Mouse (Mus musculus) kidney, adult 9 months (tissue): ENCODE measurements around the gene Cenps.
"Not testable (repeated sequence)": the region's sequence is repeated elsewhere in the genome, so short reads cannot be mapped to it uniquely, and the experiment has no call there.

Source experiments
- DNase-seq: peaks from one replicate; pipeline ENCODE4 v3.0.0; 2022

Cenps gene

DNA sequence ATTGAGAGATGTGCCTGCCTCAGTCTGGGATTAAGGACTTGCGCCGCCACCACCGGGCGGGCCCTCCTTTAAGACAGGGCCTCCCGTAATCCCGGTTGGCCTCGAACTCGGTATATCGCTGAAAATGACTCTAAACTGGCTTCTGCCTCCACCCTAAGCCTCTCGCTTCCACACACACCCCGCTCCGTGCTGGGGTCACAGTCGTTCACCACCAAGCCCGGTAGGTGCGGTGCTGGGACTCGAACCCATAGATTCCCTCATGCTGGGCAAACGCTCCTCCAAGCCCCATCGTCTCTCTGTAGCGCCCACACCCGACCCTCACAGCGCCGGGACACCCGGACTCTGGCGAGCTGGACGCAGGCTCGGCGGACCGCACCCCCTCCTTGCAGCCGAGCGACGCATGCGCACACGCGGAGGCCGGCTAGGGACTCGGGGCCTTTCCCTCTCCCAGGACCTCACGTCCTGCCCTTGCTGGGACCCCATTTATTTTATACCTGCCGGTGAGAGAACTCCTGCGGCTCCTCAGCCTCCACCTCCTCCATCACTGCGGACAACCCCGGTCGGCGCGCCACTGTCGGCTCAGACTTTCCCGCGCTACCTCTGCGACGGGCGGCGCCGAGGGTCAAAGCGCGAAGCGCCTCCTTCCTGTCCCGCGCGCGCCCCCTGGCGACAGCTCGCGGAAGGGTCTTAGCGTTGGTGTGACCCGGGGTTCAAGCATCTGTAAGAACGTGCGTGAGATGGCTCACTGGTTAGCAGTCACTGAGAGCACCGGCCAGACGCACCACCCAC, at the start of gene Cenps:
Gene Cenps (minus strand): TSS at position 648 of the 789 bp plus-strand sequence.
- DNase-seq = peak; percentile 89

DNA sequence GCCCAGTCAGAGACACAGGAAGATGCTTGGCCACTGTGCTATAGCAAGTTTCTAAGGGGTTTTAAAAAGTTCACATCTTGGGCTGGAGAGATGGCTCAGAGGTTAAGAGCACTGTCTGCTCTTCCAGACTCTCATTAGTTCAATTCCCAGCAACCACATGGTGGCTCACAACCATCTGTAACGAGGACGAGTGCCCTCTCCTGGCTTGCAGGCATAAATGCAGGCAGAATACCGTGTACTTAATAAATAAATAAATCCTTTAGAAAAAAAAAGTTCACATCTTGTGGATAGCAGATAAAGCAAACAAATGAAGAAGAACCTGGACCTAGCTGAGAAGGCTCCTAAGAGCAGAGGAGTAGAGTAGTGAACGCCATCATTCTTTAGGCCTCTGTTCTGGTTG, 45.3 kb upstream of the Cenps start:
- no peak for DNase-seq

DNA sequence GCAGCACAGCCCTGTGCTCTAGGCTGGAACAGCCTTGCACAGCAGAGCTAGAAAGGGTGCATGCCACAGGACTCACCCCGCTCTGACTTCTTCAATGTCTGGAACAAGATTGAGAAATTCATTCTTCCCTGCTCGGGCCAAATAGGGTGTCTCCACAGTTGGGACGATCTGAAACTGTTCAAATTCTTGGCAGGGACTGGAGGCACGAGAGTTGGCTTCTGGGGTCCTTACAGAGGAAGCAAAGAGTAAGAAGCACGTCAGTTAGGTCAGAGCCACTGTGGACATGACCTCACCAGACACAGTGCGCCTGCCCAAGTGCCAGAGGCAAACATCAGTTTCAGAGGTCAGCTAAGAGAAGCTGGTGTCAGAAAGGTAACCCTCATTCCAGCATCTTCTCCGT, 44.8 kb upstream of the Cenps start:
- DNase-seq = no peak

GRCm38 (mm10) chr4:149179573-149179972, 42.1 kb upstream of the Cenps start:
- no peak for DNase-seq

- DNase-seq = no peak
Observed at GRCm38 (mm10) chr4:149179160-149179559, 41.7 kb upstream of the Cenps start.

DNA sequence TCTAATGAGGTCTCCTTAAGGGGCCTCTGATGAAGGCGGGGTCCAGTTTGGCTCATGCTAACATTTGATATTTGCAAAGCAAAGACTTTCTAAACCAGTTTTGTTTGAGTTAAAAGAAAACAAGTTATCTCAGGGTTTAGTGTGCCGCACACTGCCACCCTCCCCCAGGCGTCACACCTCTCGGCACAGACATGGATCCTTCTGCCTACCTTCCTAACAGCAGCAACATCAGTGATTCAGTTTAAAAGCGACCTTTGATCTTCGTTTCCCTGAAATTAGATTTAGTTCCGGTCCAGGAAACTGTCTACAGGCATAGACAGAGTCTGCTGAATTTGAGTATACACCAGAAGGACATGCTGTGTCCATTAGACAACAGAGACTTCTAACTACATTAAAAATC, 40.9 kb upstream of the Cenps start:
- peak; percentile 47 for DNase-seq

DNA sequence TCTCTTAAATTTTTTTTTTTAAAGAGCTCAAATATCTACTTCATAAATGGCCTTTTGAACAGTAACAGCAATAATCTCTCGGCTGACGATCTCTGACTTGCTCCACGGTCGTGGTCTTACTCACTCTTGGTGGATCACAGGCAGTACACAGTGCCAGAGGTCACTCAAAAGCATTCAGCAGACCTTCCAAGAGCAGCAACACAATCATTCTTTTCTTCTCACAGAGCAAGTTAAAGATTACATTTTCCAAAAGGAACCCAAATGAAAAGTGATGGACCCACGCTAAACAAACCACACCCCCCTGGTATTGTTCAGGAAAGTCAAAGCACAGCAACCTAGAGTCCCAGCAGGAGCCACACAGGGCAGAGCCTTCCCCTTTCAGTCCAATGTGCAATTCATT, 39.6 kb upstream of the Cenps start:
- DNase-seq = peak; percentile 57

DNA sequence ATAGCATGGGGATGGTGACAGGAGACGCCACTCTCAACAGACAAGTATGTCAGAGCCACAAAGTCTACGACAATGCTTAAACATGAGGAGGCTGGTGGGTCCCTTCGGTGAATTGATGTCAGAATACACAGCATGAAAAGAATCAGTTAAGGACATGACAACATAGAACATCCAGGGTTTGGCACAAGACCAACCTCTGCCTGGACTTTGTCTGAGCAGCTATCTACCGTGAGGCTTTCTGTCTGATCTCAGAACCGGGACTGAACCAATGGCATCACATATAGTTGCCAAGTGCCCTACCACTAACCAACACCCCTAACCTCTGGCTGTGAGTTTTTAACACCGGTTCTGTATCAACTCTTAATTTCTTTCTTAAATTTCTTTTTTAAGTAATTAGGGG, 39.2 kb upstream of the Cenps start:
- peak; percentile 70 for DNase-seq

GRCm38 (mm10) chr4:149173661-149174060, 36.2 kb upstream of the Cenps start:
- no peak for DNase-seq

GRCm38 (mm10) chr4:149172666-149173065, 35.2 kb upstream of the Cenps start:
- DNase-seq = no peak

DNA sequence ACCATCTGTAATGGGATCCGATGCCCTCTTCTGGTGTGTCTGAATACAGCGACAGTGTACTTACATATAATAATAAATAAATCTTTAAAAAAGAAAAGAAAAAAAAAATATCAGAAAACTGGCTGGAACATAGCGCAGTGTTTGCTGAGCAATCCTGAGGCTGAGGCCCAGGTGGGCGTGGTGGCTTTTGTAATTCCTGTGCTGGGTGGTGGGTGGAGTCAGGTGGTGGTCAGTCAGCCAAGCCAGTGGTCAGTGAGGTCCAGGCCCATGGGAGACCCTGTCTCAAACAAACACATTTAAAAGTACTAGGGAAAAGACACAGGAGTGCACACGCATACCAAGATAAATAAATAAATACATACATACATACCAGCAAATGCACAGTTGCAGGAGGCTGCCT, 34.7 kb upstream of the Cenps start:
- DNase-seq = no peak

DNA sequence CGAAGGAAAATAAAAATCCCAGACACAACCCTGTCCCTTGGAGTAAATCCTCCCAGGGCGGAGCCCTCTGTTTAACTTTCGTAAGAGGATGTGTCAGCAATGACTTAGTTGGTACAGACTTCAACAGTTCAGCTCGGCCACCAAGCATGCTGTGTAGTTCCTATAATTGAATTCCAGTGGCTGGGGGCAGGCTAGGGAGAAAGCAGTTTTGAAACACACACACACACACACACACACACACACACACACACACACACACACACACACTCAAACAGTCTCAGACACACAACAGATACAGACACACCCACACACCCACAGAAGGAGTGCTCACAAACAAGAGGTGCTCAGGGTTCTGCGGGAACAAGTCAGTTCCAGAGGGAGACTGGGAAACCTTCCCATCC, 34.2 kb upstream of the Cenps start:
- no peak for DNase-seq

- peak; percentile 89 for DNase-seq
Observed at GRCm38 (mm10) chr4:149170394-149170931, 33.0 kb upstream of the Cenps start.

DNA sequence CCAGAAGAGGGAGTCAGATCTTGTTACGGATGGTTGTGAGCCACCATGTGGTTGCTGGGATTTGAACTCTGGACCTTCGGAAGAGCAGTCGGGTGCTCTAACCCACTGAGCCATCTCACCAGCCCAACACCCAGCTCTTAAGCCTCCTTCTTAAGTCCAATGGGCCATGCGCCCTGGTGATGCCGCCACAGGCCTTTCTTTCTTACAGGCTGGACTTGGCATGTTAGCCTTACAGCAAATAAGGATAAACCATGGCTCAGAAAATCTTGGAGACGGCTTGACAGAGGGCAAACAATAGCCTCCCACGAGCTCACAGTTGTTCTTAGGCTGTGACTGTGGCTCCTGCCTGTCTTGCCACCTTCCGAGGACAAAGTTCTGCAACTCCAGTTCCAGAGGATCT, 32.5 kb upstream of the Cenps start:
- DNase-seq = not testable (repeated sequence)

DNA sequence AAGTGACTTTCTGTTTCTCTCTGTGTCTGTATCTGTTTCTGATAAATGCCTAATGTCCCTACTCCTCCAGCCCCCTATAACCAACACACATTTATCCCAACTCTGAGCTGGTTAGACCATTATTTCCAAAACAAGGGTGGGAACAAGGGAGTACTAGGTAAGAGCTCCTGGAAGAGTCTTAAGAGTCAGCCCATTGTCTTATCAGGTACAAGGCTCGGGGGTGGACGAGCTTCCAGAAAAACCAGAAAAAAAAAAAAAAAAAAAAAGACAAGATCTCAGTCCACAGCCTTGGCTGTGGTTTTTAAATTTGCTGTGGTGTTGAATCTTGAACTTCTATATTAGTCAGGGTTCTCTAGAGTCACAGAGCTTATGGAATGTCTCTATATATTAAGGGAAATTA, 30.6 kb upstream of the Cenps start:
- DNase-seq = no peak

GRCm38 (mm10) chr4:149166957-149167611, 29.7 kb upstream of the Cenps start:
- peak; percentile 45 for DNase-seq

DNA sequence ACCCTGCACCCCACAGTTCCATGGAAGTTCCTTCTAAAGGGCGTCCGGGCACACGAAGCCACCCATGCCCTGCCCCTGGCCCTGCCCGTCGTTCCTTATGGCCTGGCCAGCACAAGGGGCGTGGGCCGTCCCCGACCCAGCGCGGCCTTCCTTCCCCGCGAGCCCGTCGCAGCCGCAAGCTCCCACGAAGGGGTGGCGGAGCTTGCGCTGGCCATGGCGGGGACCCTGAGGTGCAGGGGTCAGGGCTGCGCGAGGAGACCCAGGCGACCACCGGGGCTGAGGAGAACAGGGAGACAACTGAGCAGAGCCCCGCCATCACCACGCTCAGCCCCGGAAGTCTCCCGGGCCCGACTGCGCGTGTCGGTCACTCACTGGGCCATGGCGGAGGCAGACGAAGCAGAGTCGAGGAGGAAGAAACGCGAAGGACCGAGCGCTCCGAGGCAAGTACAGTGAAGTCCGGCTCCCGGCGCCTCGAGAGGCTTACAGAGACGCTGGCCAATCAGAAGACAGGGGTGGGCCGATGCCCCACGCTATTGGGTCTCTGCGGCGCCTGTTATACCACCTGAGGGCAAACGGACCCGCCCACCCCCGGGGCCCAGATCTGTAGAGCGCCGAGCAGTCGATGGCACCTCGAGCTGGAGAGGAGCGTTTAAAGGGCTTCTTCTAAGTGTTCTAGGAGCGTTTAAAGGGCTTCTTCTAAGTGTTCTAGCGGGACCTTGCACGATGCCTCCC, 29.0 kb upstream of the Cenps start, which contains the start of gene Pgd:
Gene Pgd (minus strand): TSS at position 557 of the 732 bp plus-strand sequence.
- peak; percentile 98 for DNase-seq

DNA sequence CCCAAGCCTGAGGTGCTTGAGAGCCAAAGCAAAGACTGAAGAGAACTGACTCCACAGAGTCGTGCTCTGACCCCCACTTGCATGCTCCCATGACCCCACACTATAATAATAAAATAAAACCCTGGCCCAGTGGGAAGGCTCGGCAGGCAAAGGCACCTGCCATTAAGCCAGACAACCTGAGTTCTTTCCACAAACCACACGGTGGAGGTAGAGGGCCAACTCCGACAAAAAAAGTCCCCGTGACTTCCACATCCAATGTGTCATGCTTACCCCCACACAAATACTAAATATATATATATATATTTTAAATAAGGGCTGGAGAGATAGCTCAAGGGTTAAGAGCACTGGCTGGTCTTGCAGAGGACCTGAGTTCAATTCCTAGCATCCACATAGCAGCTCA, 26.7 kb upstream of the Cenps start:
- DNase-seq = no peak

DNA sequence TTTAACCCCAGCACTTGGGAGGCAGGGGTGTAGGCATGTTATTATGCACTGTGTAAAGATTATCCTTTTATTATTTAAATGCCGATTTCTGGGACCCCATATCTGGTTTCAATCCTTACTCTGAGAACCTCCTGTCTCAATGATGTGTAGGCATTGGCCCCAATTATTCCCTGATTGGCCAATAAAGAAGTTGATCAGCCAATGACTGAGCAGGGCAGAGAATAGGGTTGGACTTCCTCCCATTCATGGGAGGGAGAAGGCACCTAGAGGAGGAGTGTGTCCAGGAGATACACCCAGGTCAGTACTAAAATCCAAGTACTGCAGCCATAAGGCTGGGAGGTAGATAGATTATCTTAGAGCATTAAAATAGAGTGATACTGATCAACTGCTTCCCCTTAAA, 25.8 kb upstream of the Cenps start:
- DNase-seq = no peak

DNA sequence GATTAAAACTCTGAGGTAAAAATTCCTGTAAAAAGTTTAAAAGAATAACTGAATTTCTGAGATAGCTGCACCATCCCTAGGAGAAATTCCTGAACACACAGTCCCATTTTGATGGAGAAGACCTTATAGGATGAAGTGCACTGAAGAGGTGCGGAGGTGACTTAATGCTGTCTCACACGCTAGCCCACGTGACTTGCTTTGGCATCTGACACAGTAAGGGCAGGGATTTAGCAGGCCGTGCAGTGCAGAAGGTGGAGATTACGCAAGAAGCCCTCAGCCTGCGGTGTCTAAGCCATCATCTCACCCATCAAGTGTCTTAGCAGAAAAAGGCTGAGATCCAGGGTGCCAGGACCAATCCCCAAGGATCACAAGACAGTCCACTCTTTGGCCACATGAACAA, 23.7 kb upstream of the Cenps start:
- no peak for DNase-seq

- no peak for DNase-seq
Observed at GRCm38 (mm10) chr4:149159891-149160290, 22.5 kb upstream of the Cenps start.

GRCm38 (mm10) chr4:149159203-149159602, 21.8 kb upstream of the Cenps start:
- no peak for DNase-seq

- no peak for DNase-seq
Observed at GRCm38 (mm10) chr4:149157415-149157973, 20.1 kb upstream of the Cenps start.
